Mouse (Mus musculus) limb, embryonic 11.5 days (tissue): ENCODE results near the gene Olfr601. TPM values are rescaled to one million over a fixed set of nuclear protein-coding genes. Genes with fewer than 3 reads are reported as not detected.

Source experiments
- polyA plus RNA-seq: library from polyadenylated mRNA; unstranded; fragments of >200 nt; fragmentation: Nextera tagmentation; extraction: Ambion mirVana; gene quantifications from 2 replicates; pipeline ENCODE4 v1.2.1, GENCODE M21; 2014

Gene Olfr601
- polyA plus RNA-seq, 1 experiment from 2014 or later = not detected

Other genes starting within 250 kb of the Olfr601 start
- gene Olfr586, start 237.0 kb downstream of the Olfr601 start, polyA plus RNA-seq = not detected in 2 replicates
- not detected in 2 replicates for gene Olfr588-ps1, start 221.8 kb downstream of the Olfr601 start, polyA plus RNA-seq
- not detected in 2 replicates for gene Olfr589, start 206.3 kb downstream of the Olfr601 start, polyA plus RNA-seq
- not detected in 2 replicates for gene Olfr591, start 184.3 kb downstream of the Olfr601 start, polyA plus RNA-seq
- not detected in 2 replicates for gene Olfr592, start 177.9 kb downstream of the Olfr601 start, polyA plus RNA-seq
- not detected in 2 replicates for gene Olfr593, start 150.8 kb downstream of the Olfr601 start, polyA plus RNA-seq
- not detected in 2 replicates for gene Olfr594, start 145.7 kb downstream of the Olfr601 start, polyA plus RNA-seq
- gene Usp17ld, start 110.2 kb downstream of the Olfr601 start, polyA plus RNA-seq = not detected in 2 replicates
- not detected in 2 replicates for gene Olfr596, start 57.0 kb downstream of the Olfr601 start, polyA plus RNA-seq
- not detected in 2 replicates for gene Olfr597, start 46.3 kb downstream of the Olfr601 start, polyA plus RNA-seq
- gene Olfr598, start 39.1 kb downstream of the Olfr601 start, polyA plus RNA-seq = not detected in 2 replicates
- not detected in 2 replicates for gene Olfr599, start 26.7 kb downstream of the Olfr601 start, polyA plus RNA-seq
- gene Olfr600, start 13.0 kb downstream of the Olfr601 start, polyA plus RNA-seq = not detected in 2 replicates
- not detected in 2 replicates for gene Olfr603, start 23.5 kb upstream of the Olfr601 start, polyA plus RNA-seq
- not detected in 2 replicates for gene Usp17lc, start 52.4 kb upstream of the Olfr601 start, polyA plus RNA-seq
- not detected in 2 replicates for gene Olfr605, start 82.8 kb upstream of the Olfr601 start, polyA plus RNA-seq
- gene Olfr606, start 86.4 kb upstream of the Olfr601 start, polyA plus RNA-seq = not detected in 2 replicates
- not detected in 2 replicates for gene Olfr607, start 101.5 kb upstream of the Olfr601 start, polyA plus RNA-seq
- not detected in 2 replicates for gene Olfr608, start 107.2 kb upstream of the Olfr601 start, polyA plus RNA-seq
- not detected in 2 replicates for gene Olfr609, start 135.4 kb upstream of the Olfr601 start, polyA plus RNA-seq
- gene Olfr610, start 149.5 kb upstream of the Olfr601 start, polyA plus RNA-seq = not detected in 2 replicates
- gene Olfr611, start 158.2 kb upstream of the Olfr601 start, polyA plus RNA-seq = not detected in 2 replicates
- not detected in 2 replicates for gene Olfr612, start 180.1 kb upstream of the Olfr601 start, polyA plus RNA-seq
- gene Olfr613, start 185.4 kb upstream of the Olfr601 start, polyA plus RNA-seq = not detected in 2 replicates
- not detected in 2 replicates for gene Olfr615, start 193.4 kb upstream of the Olfr601 start, polyA plus RNA-seq
- gene Olfr616, start 206.5 kb upstream of the Olfr601 start, polyA plus RNA-seq = not detected in 2 replicates
- not detected in 2 replicates for gene Olfr617, start 210.4 kb upstream of the Olfr601 start, polyA plus RNA-seq
- not detected in 2 replicates for gene Olfr618, start 227.4 kb upstream of the Olfr601 start, polyA plus RNA-seq
- gene Olfr619, start 237.9 kb upstream of the Olfr601 start, polyA plus RNA-seq = not detected in 2 replicates
- gene Olfr620, start 249.9 kb upstream of the Olfr601 start, polyA plus RNA-seq = not detected in 2 replicates